Mouse (Mus musculus) CH12.LX (cell line): ENCODE results near the gene Drap1. TPM values are rescaled to one million over a fixed set of nuclear protein-coding genes. Genes with fewer than 3 reads are reported as not detected.

Experiments
- DNase-seq: peaks from one replicate; pipeline ENCODE4 v3.0.0-alpha.2; 2013; ENCODE audit errors: extremely low read depth
- H3K27ac ChIP-seq: 2 replicates; pipeline ENCODE4 v1.5.1; 2012; ENCODE audit warnings: low read depth, mild to moderate bottlenecking, control low read depth, moderate library complexity; ENCODE audit not compliant: insufficient read depth
- H3K27me3 ChIP-seq: replicated peaks from 2 replicates; pipeline ENCODE3; 2012; ENCODE audit warnings: inconsistent platforms
- H3K36me3 ChIP-seq, 2 experiments: replicated peaks in 1 of 2; 2 replicates each; pipeline versions ENCODE3 to v1.6.1; 2012; ENCODE audit warnings: inconsistent platforms in 1 of 2, low read length in 1 of 2, mild to moderate bottlenecking in 1 of 2, mixed read lengths in 1 of 2, moderate library complexity in 1 of 2; ENCODE audit not compliant: control insufficient read depth in 1 of 2, insufficient read depth in 1 of 2
- H3K4me1 ChIP-seq, 2 experiments: 2 replicates each; pipeline ENCODE4 v1.6.1; 2012; ENCODE audit warnings: inconsistent platforms in 1 of 2, moderate library complexity in 1 of 2; ENCODE audit not compliant: insufficient read depth in 2 of 2, control insufficient read depth in 1 of 2
- H3K4me2 ChIP-seq: 2 replicates; pipeline ENCODE4 v1.6.1; 2012; ENCODE audit warnings: low read depth, mild to moderate bottlenecking, control low read depth; ENCODE audit not compliant: poor library complexity, insufficient read depth, severe bottlenecking
- H3K4me3 ChIP-seq, 3 experiments: fragments of 150-350 bp in 1 of 3; sonication (generic) in 1 of 3; replicated peaks in 1 of 3; 2 replicates each; pipeline versions ENCODE3 to v1.5.1; 2011 to 2012; ENCODE audit warnings: low read depth in 2 of 3, low read length in 2 of 3, mild to moderate bottlenecking in 2 of 3, moderate library complexity in 2 of 3, control low read depth in 1 of 3, improper control_type of control experiment in 1 of 3, inconsistent platforms in 1 of 3, mixed read lengths in 1 of 3; ENCODE audit not compliant: poor library complexity in 1 of 3
- H3K79me2 ChIP-seq: replicated peaks from 2 replicates; pipeline ENCODE4 v1.6.1; 2012; ENCODE audit warnings: mild to moderate bottlenecking, moderate library complexity; ENCODE audit not compliant: control insufficient read depth, poor library complexity, insufficient read depth, severe bottlenecking; ENCODE audit errors: extremely low read depth
- H3K9ac ChIP-seq: 2 replicates; pipeline ENCODE4 v1.6.1; 2012; ENCODE audit warnings: low read depth, mild to moderate bottlenecking, control low read depth, moderate library complexity; ENCODE audit not compliant: insufficient read depth
- H3K9me3 ChIP-seq: replicated peaks from 2 replicates; pipeline ENCODE3; 2012; ENCODE audit warnings: low read length, inconsistent platforms, mixed read lengths
- CHD1 ChIP-seq: IDR thresholded peaks from 2 replicates; pipeline ENCODE4 v1.6.1; 2012; ENCODE audit warnings: low read depth, low read length, improper control_type of control experiment, inconsistent platforms
- CHD2 ChIP-seq: IDR thresholded peaks from 2 replicates; pipeline ENCODE4 v1.6.1; 2011; ENCODE audit warnings: low read length, improper control_type of control experiment
- E2F4 ChIP-seq: IDR thresholded peaks from 2 replicates; pipeline ENCODE4 v1.6.1; 2011; ENCODE audit warnings: low read depth, low read length, improper control_type of control experiment; ENCODE audit not compliant: insufficient replicate concordance
- EP300 ChIP-seq: IDR thresholded peaks from 2 replicates; pipeline ENCODE4 v1.6.1; 2011; ENCODE audit warnings: low read length, improper control_type of control experiment
- ETS1 ChIP-seq: conservative IDR thresholded peaks from 2 replicates; pipeline ENCODE4 v1.6.1; 2012; ENCODE audit warnings: low read depth, mild to moderate bottlenecking, inconsistent platforms, low read length, improper control_type of control experiment, moderate library complexity
- GABPA ChIP-seq: IDR thresholded peaks from 2 replicates; pipeline ENCODE4 v1.6.1; 2012; ENCODE audit warnings: low read depth, low read length, improper control_type of control experiment, inconsistent platforms; ENCODE audit not compliant: insufficient replicate concordance
- HCFC1 ChIP-seq: IDR thresholded peaks from 2 replicates; pipeline ENCODE4 v1.6.1; 2012; ENCODE audit warnings: low read depth, mild to moderate bottlenecking, inconsistent platforms, low read length, improper control_type of control experiment
- JUN ChIP-seq: IDR thresholded peaks from 2 replicates; pipeline ENCODE4 v1.6.1; 2011; ENCODE audit warnings: low read depth, mild to moderate bottlenecking, low read length, improper control_type of control experiment, moderate library complexity; ENCODE audit not compliant: insufficient read depth
- JUND ChIP-seq: conservative IDR thresholded peaks from 2 replicates; pipeline ENCODE4 v1.6.1; 2011; ENCODE audit warnings: low read depth, low read length, improper control_type of control experiment
- KAT2A ChIP-seq: IDR thresholded peaks from 2 replicates; pipeline ENCODE4 v1.6.1; 2012; ENCODE audit warnings: low read length, improper control_type of control experiment, inconsistent platforms; ENCODE audit not compliant: insufficient replicate concordance
- MAFK ChIP-seq: IDR thresholded peaks from 2 replicates; pipeline ENCODE4 v1.6.1; 2011; ENCODE audit warnings: low read length, improper control_type of control experiment; ENCODE audit not compliant: insufficient replicate concordance
- MAX ChIP-seq: IDR thresholded peaks from 2 replicates; pipeline ENCODE4 v1.6.1; 2011; ENCODE audit warnings: low read length, improper control_type of control experiment
- MEF2A ChIP-seq: IDR thresholded peaks from 2 replicates; pipeline ENCODE4 v1.6.1; 2014; ENCODE audit warnings: low read depth, mild to moderate bottlenecking, inconsistent platforms, low read length, improper control_type of control experiment, borderline replicate concordance
- MXI1 ChIP-seq: IDR thresholded peaks from 2 replicates; pipeline ENCODE4 v1.6.1; 2011; ENCODE audit warnings: mild to moderate bottlenecking, low read depth, low read length, improper control_type of control experiment
- MYC ChIP-seq: IDR thresholded peaks from 2 replicates; pipeline ENCODE4 v1.6.1; 2011; ENCODE audit warnings: low read depth, mild to moderate bottlenecking, improper control_type of control experiment, low read length
- NELFE ChIP-seq: IDR thresholded peaks from 2 replicates; pipeline ENCODE4 v1.6.1; 2011; ENCODE audit warnings: low read depth, low read length, improper control_type of control experiment
- NRF1 ChIP-seq: IDR thresholded peaks from 2 replicates; pipeline ENCODE4 v1.6.1; 2014; ENCODE audit warnings: low read depth, mild to moderate bottlenecking, inconsistent platforms, low read length, improper control_type of control experiment, moderate library complexity
- POLR2A ChIP-seq: IDR thresholded peaks from 2 replicates; pipeline ENCODE4 v1.6.1; 2011; ENCODE audit warnings: low read depth, mild to moderate bottlenecking, improper control_type of control experiment, low read length
- POLR2AphosphoS2 ChIP-seq: IDR thresholded peaks from 2 replicates; pipeline ENCODE4 v1.6.1; 2011; ENCODE audit warnings: low read depth, low read length, improper control_type of control experiment
- SIN3A ChIP-seq: IDR thresholded peaks from 2 replicates; pipeline ENCODE4 v1.6.1; 2012; ENCODE audit warnings: low read length, improper control_type of control experiment, inconsistent platforms
- TBP ChIP-seq: conservative IDR thresholded peaks from 2 replicates; pipeline ENCODE4 v1.6.1; 2011; ENCODE audit warnings: low read depth, low read length, improper control_type of control experiment
- TCF12 ChIP-seq: IDR thresholded peaks from 2 replicates; pipeline ENCODE4 v1.6.1; 2014; ENCODE audit warnings: low read depth, mild to moderate bottlenecking, inconsistent platforms, low read length, improper control_type of control experiment
- UBTF ChIP-seq: IDR thresholded peaks from 2 replicates; pipeline ENCODE4 v1.6.1; 2012; ENCODE audit warnings: low read depth, mild to moderate bottlenecking, inconsistent platforms, low read length, improper control_type of control experiment, moderate library complexity
- USF1 ChIP-seq: IDR thresholded peaks from 2 replicates; pipeline ENCODE4 v1.6.1; 2014; ENCODE audit warnings: low read depth, mild to moderate bottlenecking, inconsistent platforms, low read length, improper control_type of control experiment
- ZC3H11A ChIP-seq: IDR thresholded peaks from 2 replicates; pipeline ENCODE4 v1.6.1; 2012; ENCODE audit warnings: low read depth, mild to moderate bottlenecking, inconsistent platforms, low read length, improper control_type of control experiment
- ZMIZ1 ChIP-seq: IDR thresholded peaks from 2 replicates; pipeline ENCODE4 v1.6.1; 2012; ENCODE audit warnings: low read depth, mild to moderate bottlenecking, inconsistent platforms, low read length, improper control_type of control experiment
- ZNF384 ChIP-seq: IDR thresholded peaks from 2 replicates; pipeline ENCODE4 v1.6.1; 2012; ENCODE audit warnings: low read depth, low read length, improper control_type of control experiment, inconsistent platforms
- dilution Hi-C: fragments of 300-500 bp; cut with MboI; formaldehyde crosslinking; loops from 2 replicates; pipeline ENCODE4 v1.14.3; 2020; ENCODE audit warnings: low sequenced_read_pairs; ENCODE audit not compliant: extremely low pct_unique_long_range_greater_than_20kb, extremely low pct_ligation_motif_present
- in situ Hi-C: fragments of 300-500 bp; cut with MboI; formaldehyde crosslinking; loops from 3 replicates; pipeline ENCODE4 v1.14.3; 2019; ENCODE audit warnings: low sequenced_read_pairs, low pct_ligation_motif_present, low pct_unique_long_range_greater_than_20kb, mixed read lengths
- polyA plus RNA-seq: library from polyadenylated mRNA; unstranded; fragments of >175 nt; gene quantifications from 2 replicates; pipeline ENCODE4 v1.2.1, GENCODE M21; 2012; ENCODE audit warnings: low read depth; ENCODE audit not compliant: insufficient read length
- total RNA-seq, 2 experiments: library from RNA; depleted of rRNA; stranded (reverse); fragments of 300-350 nt in 1 of 2; fragments of >200 nt in 1 of 2; gene quantifications; 2 replicates each; pipeline ENCODE4 v1.2.3; 2012 to 2014

The Drap1 gene
- total and polyA plus RNA-seq, 3 experiments: 73.3 to 180 (median 143) TPM

DNA sequence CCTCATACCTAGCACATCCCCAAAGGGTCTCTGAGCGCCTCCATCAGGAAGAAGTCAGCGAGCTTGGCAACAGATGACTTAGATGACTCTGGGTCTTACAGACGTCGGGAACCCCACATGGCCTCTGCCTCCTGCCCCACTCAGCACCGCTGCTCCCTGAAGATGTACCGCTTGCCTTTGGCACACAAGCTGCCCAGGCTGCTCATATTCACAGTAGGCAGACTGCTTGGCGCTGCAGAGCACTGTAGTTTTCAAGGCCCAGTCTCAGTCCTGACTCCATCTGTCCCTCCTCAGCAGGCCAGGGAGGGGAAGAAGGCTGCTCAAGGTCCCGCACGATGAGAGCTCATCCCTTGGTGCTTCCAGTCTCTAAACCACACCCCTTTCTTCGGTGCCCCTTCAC is 2.5 kb downstream of the Drap1 start:
- in situ Hi-C loops: no loop called here
- H3K4me3 ChIP-seq: no peak overlapping the region
- H3K9me3 ChIP-seq: no peaks in the 10 kb centered on the region
- H3K27me3 ChIP-seq: no peaks in the 10 kb centered on the region
- no peak overlapping the region for H3K4me2 ChIP-seq
- TF ChIP-seq UBTF (no peak), NELFE (no peak), ZNF384 (no peak), ZMIZ1 (no peak)
- TF ChIP-seq, all 38 proteins: peak for 0
- Histone ChIP-seq H3K9ac (no peak overlapping the region), H3K36me3 (peaks cover 35 to 72% of the 10 kb centered on the region in 2 experiments), H3K4me1 (peaks cover 16 to 32% of the 10 kb centered on the region in 2 experiments), H3K79me2 (no peaks in the 10 kb centered on the region; the same call in 1 of the 2 replicates), H3K27ac (no peak overlapping the region)
- dilution Hi-C loops: no loop called here
- DNase-seq: no peak

DNA sequence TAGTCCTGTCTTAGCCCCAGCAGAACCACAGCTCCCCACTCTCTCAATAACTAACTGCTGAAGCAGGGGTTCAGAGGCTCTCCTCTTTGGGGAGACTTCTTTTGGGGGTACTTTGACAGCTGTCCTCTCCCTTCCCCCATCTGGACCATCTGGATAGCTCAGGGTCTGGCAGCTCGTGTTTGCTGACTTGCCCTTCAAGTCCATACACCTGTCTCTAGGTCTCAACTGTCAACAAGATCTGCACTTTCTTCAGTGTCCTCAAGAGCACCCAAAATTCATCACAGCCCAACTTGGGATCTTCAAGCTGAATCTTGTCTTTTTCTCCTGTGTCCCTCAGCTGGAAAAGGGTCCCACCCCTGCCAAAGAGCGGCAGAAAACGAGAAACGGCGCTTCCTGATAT is 3.0 kb downstream of the Drap1 start:
- in situ Hi-C loops: no loop called here
- H3K36me3 ChIP-seq: peaks cover 30 to 68% of the 10 kb centered on the region in 2 experiments

DNA sequence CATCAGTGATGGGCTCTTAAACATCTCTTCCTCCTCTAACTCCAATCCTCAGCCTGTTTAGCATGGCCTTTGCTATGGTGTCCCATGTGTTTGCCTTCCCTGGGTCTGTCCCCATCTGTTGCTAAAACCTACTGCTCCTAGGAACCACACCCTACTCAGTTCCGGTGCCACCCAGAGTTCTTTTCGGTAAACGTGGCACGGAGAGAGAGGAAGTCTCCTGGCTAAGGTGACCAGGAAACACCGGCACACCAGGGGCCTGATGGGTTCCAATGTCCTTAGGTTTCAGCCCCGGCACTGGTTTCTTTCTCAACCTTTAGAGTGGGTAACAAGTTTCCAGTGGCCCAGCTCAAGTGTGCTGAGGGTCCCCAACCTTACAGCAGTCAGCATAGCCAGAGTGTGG is 4.2 kb downstream of the Drap1 start:
- Histone ChIP-seq H3K9ac (no peak overlapping the region), H3K9me3 (no peaks in the 10 kb centered on the region), H3K36me3 (peaks cover 21 to 59% of the 10 kb centered on the region in 2 experiments), H3K79me2 (no peaks in the 10 kb centered on the region), H3K4me1 (peaks cover 6 to 15% of the 10 kb centered on the region in 2 experiments), H3K4me3 (no peak overlapping the region), H3K4me2 (no peak overlapping the region), H3K27me3 (no peaks in the 10 kb centered on the region), H3K27ac (no peak overlapping the region)
- no peak for DNase-seq
- no peak for TF ChIP-seq NELFE
- TF ChIP-seq TCF12: no peak
- TF ChIP-seq USF1: no peak
- TF ChIP-seq ZNF384: no peak
- TF ChIP-seq POLR2AphosphoS2: no peak
- TF ChIP-seq ZMIZ1: no peak
- TF ChIP-seq NRF1: no peak
- TF ChIP-seq JUN: no peak
- no peak for TF ChIP-seq CHD1
- no peak for TF ChIP-seq E2F4
- TF ChIP-seq CHD2: no peak
- TF ChIP-seq MAX: no peak
- TF ChIP-seq MEF2A: no peak
- no peak for TF ChIP-seq GABPA
- no peak for TF ChIP-seq EP300
- TF ChIP-seq JUND: no peak
- TF ChIP-seq HCFC1: no peak
- no peak for TF ChIP-seq ZC3H11A
- in situ Hi-C loops: no loop called here
- dilution Hi-C loops: no loop called here

More for the DNA sequence above, 3.0 kb downstream of the Drap1 start:
- no peak overlapping the region for H3K4me2 ChIP-seq
- no peak overlapping the region for H3K27ac ChIP-seq
- TF ChIP-seq E2F4 (no peak), ETS1 (no peak), KAT2A (no peak), USF1 (no peak), MEF2A (no peak), NRF1 (no peak), SIN3A (no peak), UBTF (no peak), CHD2 (no peak), POLR2A (no peak), MAFK (no peak), HCFC1 (no peak), POLR2AphosphoS2 (no peak), ZMIZ1 (no peak), TBP (no peak), JUN (no peak), TCF12 (no peak), MYC (no peak), MXI1 (no peak)
- no peak overlapping the region for H3K9ac ChIP-seq
- no peaks in the 10 kb centered on the region for H3K27me3 ChIP-seq
- peaks cover 16 to 27% of the 10 kb centered on the region in 2 experiments for H3K4me1 ChIP-seq
- dilution Hi-C loops: no loop called here
- no peaks in the 10 kb centered on the region; the same call in 1 of the 2 replicates for H3K79me2 ChIP-seq
- DNase-seq: no peak
- no peaks in the 10 kb centered on the region for H3K9me3 ChIP-seq
- H3K4me3 ChIP-seq: no peak overlapping the region
